Comparison of ENCODE assay signal across 14 mouse cellular contexts in the genomic region with DNA sequence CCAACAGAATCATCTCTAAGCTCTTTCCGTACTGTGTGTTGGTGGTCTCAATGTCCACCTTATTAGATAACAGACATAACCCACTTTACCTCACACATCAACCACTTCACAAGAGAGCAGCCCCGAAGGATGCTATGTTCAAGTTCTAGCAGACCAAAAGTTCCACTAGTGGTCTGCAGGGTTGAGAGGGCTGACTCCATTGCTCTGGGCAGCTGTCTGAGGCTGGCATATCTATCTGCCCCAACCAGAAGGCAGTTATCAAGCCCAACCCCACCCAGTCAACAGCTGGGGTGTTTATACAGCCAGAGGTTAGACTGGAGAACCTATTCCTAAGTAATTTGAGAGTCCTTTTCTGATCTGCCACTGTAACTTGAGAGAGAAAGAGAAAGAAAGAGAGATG. TPM values are rescaled to one million over a fixed set of nuclear protein-coding genes. Genes with fewer than 3 reads are reported as not detected.
DNase-seq lines count a peak whose midpoint lies in the region; ATAC-seq and TF ChIP-seq lines count a peak whose summit lies in the region.
"Had no signal": no experiment of that assay in that cellular context is flagged by ENCODE, and none has a peak within 500 bp of the region (broad histone marks: within the 10 kb centered on the region; RNA-seq: fewer than 3 reads in every experiment).

No protein-coding gene starts in this region.

- peaks cover 87% of the 10 kb centered on the region for H3K36me3 ChIP-seq in forebrain, embryonic 10.5 days (replicated peaks)
- H3K36me3 ChIP-seq in forebrain, embryonic 14.5 days (ENCODE audit: control insufficient read depth, insufficient read depth, low read length), result peaks cover 22% of the 10 kb centered on the region
- H3K36me3 ChIP-seq in midbrain, embryonic 10.5 days, result peaks cover 62% of the 10 kb centered on the region
- peaks cover 3% of the 10 kb centered on the region; the same call in 1 of the 2 replicates for H3K36me3 ChIP-seq in midbrain, embryonic 14.5 days (ENCODE audit: control insufficient read depth, insufficient read depth, low read length)
- H3K36me3 ChIP-seq in liver, embryonic 13.5 days, result peaks cover 33% of the 10 kb centered on the region
- no peaks in the 10 kb centered on the region for H3K36me3 ChIP-seq in stomach, embryonic 15.5 days
- peaks cover 19% of the 10 kb centered on the region; the same call in 1 of the 2 replicates for H3K36me3 ChIP-seq in intestine, postnatal 0 days (ENCODE audit: control insufficient read depth, insufficient read depth)

- no peak overlapping the region for H3K4me3 ChIP-seq in forebrain, embryonic 10.5 days
- no peak overlapping the region for H3K4me3 ChIP-seq in forebrain, embryonic 14.5 days (ENCODE audit: low read depth, low read length)
- H3K4me3 ChIP-seq in midbrain, embryonic 10.5 days, result no peak overlapping the region
- no peak overlapping the region for H3K4me3 ChIP-seq in midbrain, embryonic 14.5 days (replicated peaks; ENCODE audit: low read depth, low read length)
- peak overlapping the region; percentile 39 for H3K4me3 ChIP-seq in liver, embryonic 13.5 days (replicated peaks)
- no peak overlapping the region for H3K4me3 ChIP-seq in stomach, embryonic 15.5 days (replicated peaks)
- H3K4me3 ChIP-seq in intestine, postnatal 0 days (ENCODE audit: low read depth, low read length), result no peak overlapping the region
- H3K4me3 ChIP-seq: embryonic facial prominence, embryonic 10.5 days; heart, adult 2 months had no signal

- WGBS in forebrain, embryonic 10.5 days, result 85% methylated on average over 2 of the region's 2 CpGs
- 92% methylated on average over 2 of the region's 2 CpGs for WGBS in forebrain, embryonic 14.5 days
- 83% methylated on average over 2 of the region's 2 CpGs for WGBS in midbrain, embryonic 10.5 days
- WGBS in midbrain, embryonic 14.5 days, result 94% methylated on average over 2 of the region's 2 CpGs
- WGBS in liver, embryonic 13.5 days (ENCODE audit: insufficient replicate concordance), result 17% methylated on average over 2 of the region's 2 CpGs
- 87% methylated on average over 2 of the region's 2 CpGs for WGBS in stomach, embryonic 15.5 days
- 94% methylated on average over 2 of the region's 2 CpGs for WGBS in intestine, postnatal 0 days

- no peak overlapping the region for H3K4me2 ChIP-seq in forebrain, embryonic 14.5 days (ENCODE audit: low read length)
- no peak overlapping the region for H3K4me2 ChIP-seq in midbrain, embryonic 14.5 days (ENCODE audit: low read length)
- H3K4me2 ChIP-seq in liver, embryonic 13.5 days, result peak overlapping the region; percentile 67
- H3K4me2 ChIP-seq in stomach, embryonic 15.5 days, result no peak overlapping the region
- no peak overlapping the region for H3K4me2 ChIP-seq in intestine, postnatal 0 days (replicated peaks; ENCODE audit: low read depth)

- no peak for TF ChIP-seq CTCF in intestine, postnatal 0 days (IDR thresholded peaks at IDR 0.05; ENCODE audit: low read depth)

- no peaks in the 10 kb centered on the region for H3K9me3 ChIP-seq in forebrain, embryonic 10.5 days
- H3K9me3 ChIP-seq in forebrain, embryonic 14.5 days (replicated peaks; ENCODE audit: control insufficient read depth, low read length), result no peaks in the 10 kb centered on the region
- H3K9me3 ChIP-seq in midbrain, embryonic 10.5 days (replicated peaks), result no peaks in the 10 kb centered on the region
- no peaks in the 10 kb centered on the region for H3K9me3 ChIP-seq in midbrain, embryonic 14.5 days (ENCODE audit: control insufficient read depth, low read length)
- no peaks in the 10 kb centered on the region for H3K9me3 ChIP-seq in liver, embryonic 13.5 days (replicated peaks)
- no peaks in the 10 kb centered on the region for H3K9me3 ChIP-seq in stomach, embryonic 15.5 days
- H3K9me3 ChIP-seq in intestine, postnatal 0 days (ENCODE audit: control insufficient read depth), result no peaks in the 10 kb centered on the region
- H3K9me3 ChIP-seq: embryonic facial prominence, embryonic 10.5 days had no signal

- no peaks in the 10 kb centered on the region for H3K27me3 ChIP-seq in forebrain, embryonic 10.5 days (ENCODE audit: poor library complexity, severe bottlenecking)
- H3K27me3 ChIP-seq in forebrain, embryonic 14.5 days (replicated peaks; ENCODE audit: control insufficient read depth, insufficient read depth, low read length), result no peaks in the 10 kb centered on the region
- H3K27me3 ChIP-seq in midbrain, embryonic 10.5 days (ENCODE audit: low read depth, poor library complexity, severe bottlenecking), result peaks cover 12% of the 10 kb centered on the region; the same call in 1 of the 2 replicates
- H3K27me3 ChIP-seq in midbrain, embryonic 14.5 days (ENCODE audit: control insufficient read depth, insufficient read depth, low read length), result no peaks in the 10 kb centered on the region
- no peaks in the 10 kb centered on the region for H3K27me3 ChIP-seq in liver, embryonic 13.5 days
- no peaks in the 10 kb centered on the region for H3K27me3 ChIP-seq in stomach, embryonic 15.5 days (replicated peaks)
- no peaks in the 10 kb centered on the region for H3K27me3 ChIP-seq in intestine, postnatal 0 days (replicated peaks; ENCODE audit: control insufficient read depth, insufficient read depth, low read length)

- H3K9ac ChIP-seq in forebrain, embryonic 14.5 days (ENCODE audit: low read length), result no peak overlapping the region
- no peak overlapping the region for H3K9ac ChIP-seq in midbrain, embryonic 14.5 days (replicated peaks; ENCODE audit: low read length)
- peak overlapping the region; percentile 75 for H3K9ac ChIP-seq in liver, embryonic 13.5 days
- no peak overlapping the region for H3K9ac ChIP-seq in stomach, embryonic 15.5 days
- no peak overlapping the region for H3K9ac ChIP-seq in intestine, postnatal 0 days (ENCODE audit: low read depth, low read length)

- ATAC-seq in forebrain, embryonic 14.5 days, result no peak
- no peak for ATAC-seq in midbrain, embryonic 14.5 days (ENCODE audit: low FRiP score, low TSS enrichment)
- ATAC-seq in liver, embryonic 13.5 days (ENCODE audit: low read depth), result peak; percentile 83
- peak; percentile 85 for ATAC-seq in stomach, embryonic 15.5 days (ENCODE audit: insufficient read depth, low FRiP score, low read depth)
- ATAC-seq in intestine, postnatal 0 days, result no peak
- ATAC-seq: forebrain, embryonic 16.5 days; hindbrain, embryonic 16.5 days had no signal

- DNase-seq in forebrain, embryonic 10.5 days (ENCODE audit: extremely low spot score, low spot score), result no peak
- no peak for DNase-seq in forebrain, embryonic 14.5 days (ENCODE audit: low spot score)
- no peak for DNase-seq in midbrain, embryonic 10.5 days (ENCODE audit: low spot score)
- DNase-seq in midbrain, embryonic 14.5 days, result no peak
- peak; percentile 85 for DNase-seq in liver, embryonic 13.5 days
- no peak for DNase-seq in cerebellum, adult 18-20 months
- DNase-seq: heart, adult 2 months; kidney, postnatal 36 days; lung, postnatal 36 days had no signal

- peaks cover 47% of the 10 kb centered on the region for H3K4me1 ChIP-seq in forebrain, embryonic 10.5 days
- peaks cover 6% of the 10 kb centered on the region for H3K4me1 ChIP-seq in forebrain, embryonic 14.5 days (ENCODE audit: control insufficient read depth, insufficient read depth, low read length)
- peaks cover 50% of the 10 kb centered on the region for H3K4me1 ChIP-seq in midbrain, embryonic 10.5 days
- peaks cover 20% of the 10 kb centered on the region; the same call in 1 of the 2 replicates for H3K4me1 ChIP-seq in midbrain, embryonic 14.5 days (ENCODE audit: control insufficient read depth, insufficient read depth, low read length)
- peaks cover 89% of the 10 kb centered on the region for H3K4me1 ChIP-seq in liver, embryonic 13.5 days (replicated peaks)
- H3K4me1 ChIP-seq in stomach, embryonic 15.5 days, result peaks cover 25% of the 10 kb centered on the region
- no peaks in the 10 kb centered on the region for H3K4me1 ChIP-seq in intestine, postnatal 0 days (replicated peaks; ENCODE audit: control insufficient read depth, insufficient read depth, low read length)

- 0 out of 2 replicates have a peak overlapping the region, but pooled peaks have one; percentile 76 for H3K27ac ChIP-seq in forebrain, embryonic 10.5 days
- no peak overlapping the region for H3K27ac ChIP-seq in forebrain, embryonic 14.5 days (ENCODE audit: low read depth, low read length)
- H3K27ac ChIP-seq in midbrain, embryonic 10.5 days (replicated peaks), result peak overlapping the region; percentile 71; the same call in 1 of the 2 replicates
- no peak overlapping the region for H3K27ac ChIP-seq in midbrain, embryonic 14.5 days (replicated peaks; ENCODE audit: low read depth, low read length)
- peak overlapping the region; percentile 99 for H3K27ac ChIP-seq in liver, embryonic 13.5 days
- no peak overlapping the region for H3K27ac ChIP-seq in stomach, embryonic 15.5 days
- no peak overlapping the region for H3K27ac ChIP-seq in intestine, postnatal 0 days (ENCODE audit: low read depth, low read length)
- H3K27ac ChIP-seq: heart, adult 2 months had no signal

RNA-seq across cellular contexts. Expression of a gene that starts 48.0 kb away (rescaled TPM):
- 0.30 and 0.36 TPM in 2 replicates for polyA plus RNA-seq in forebrain, embryonic 10.5 days (2016; fragmentation: Nextera tagmentation; extraction: Ambion mirVana)
- 0.55 and 0.84 TPM in 2 replicates for polyA plus RNA-seq in forebrain, embryonic 14.5 days (2014; fragmentation: Nextera tagmentation; extraction: Ambion mirVana)
- polyA plus RNA-seq in midbrain, embryonic 10.5 days (2016; fragmentation: Nextera tagmentation; extraction: Ambion mirVana), result 0.29 and 1.1 TPM in 2 replicates
- 2.1 and 2.8 TPM in 2 replicates for polyA plus RNA-seq in midbrain, embryonic 14.5 days (2014; fragmentation: Nextera tagmentation; extraction: Ambion mirVana)
- 0.07 and 0.08 TPM in 2 replicates for polyA plus RNA-seq in liver, embryonic 13.5 days (2015; fragmentation: Nextera tagmentation; extraction: Ambion mirVana)
- 0.50 and 0.64 TPM in 2 replicates for polyA plus RNA-seq in stomach, embryonic 15.5 days (2015; fragmentation: Nextera tagmentation; extraction: Ambion mirVana)
- polyA plus RNA-seq in intestine, postnatal 0 days (2015; fragmentation: Nextera tagmentation; extraction: Ambion mirVana), result 0.31 TPM in 2 replicates

Comparison
In these comparisons a context has a peak if more than half of its experiments do, and no peak if none do; other contexts are left out.
1. H3K27ac ChIP-seq: peak in forebrain, embryonic 10.5 days (single experiment), midbrain, embryonic 10.5 days (single experiment) and liver, embryonic 13.5 days (single experiment); none in forebrain, embryonic 14.5 days (single experiment), midbrain, embryonic 14.5 days (single experiment), stomach, embryonic 15.5 days (single experiment) and intestine, postnatal 0 days (single experiment).
2. ATAC-seq: peak in liver, embryonic 13.5 days (single experiment) and stomach, embryonic 15.5 days (single experiment); none in forebrain, embryonic 14.5 days (single experiment), midbrain, embryonic 14.5 days (single experiment) and intestine, postnatal 0 days (single experiment).